Mouse (Mus musculus) lung, embryonic 15.5 days (tissue): ENCODE data around the gene Thrb. TPM values are rescaled to one million over a fixed set of nuclear protein-coding genes. Genes with fewer than 3 reads are reported as not detected.
A peak's percentile ranks its signal among the peaks of the same experiment; 100 is the strongest.

Experiments used
- ATAC-seq: fragments of 200-750 bp; cut with Nextera tagmentation; 2 replicates; pipeline ENCODE4 v1.8.0; 2017; ENCODE audit warnings: moderate number of reproducible peaks, borderline replicate concordance; ENCODE audit not compliant: low FRiP score, low TSS enrichment; ENCODE audit errors: extremely low read depth
- H3K27ac ChIP-seq: fragments of 300-500 bp; sonication (generic); 2 replicates; pipeline ENCODE4 v1.5.1; 2015; ENCODE audit warnings: moderate library complexity, mild to moderate bottlenecking, inconsistent platforms
- H3K27me3 ChIP-seq: fragments of 300-500 bp; sonication (generic); 2 replicates; pipeline ENCODE4 v1.6.1; 2015; ENCODE audit warnings: inconsistent platforms
- H3K36me3 ChIP-seq: fragments of 300-500 bp; sonication (generic); 2 replicates; pipeline ENCODE4 v1.6.1; 2015; ENCODE audit warnings: inconsistent platforms
- H3K4me1 ChIP-seq: fragments of 300-500 bp; sonication (generic); 2 replicates; pipeline ENCODE4 v1.6.1; 2015; ENCODE audit warnings: inconsistent platforms
- H3K4me2 ChIP-seq: fragments of 300-500 bp; sonication (generic); 2 replicates; pipeline ENCODE4 v1.6.1; 2015; ENCODE audit warnings: inconsistent platforms, mild to moderate bottlenecking, moderate library complexity
- H3K4me3 ChIP-seq: fragments of 300-500 bp; sonication (generic); 2 replicates; pipeline ENCODE4 v1.5.1; 2015; ENCODE audit warnings: mild to moderate bottlenecking, inconsistent platforms
- H3K9ac ChIP-seq: fragments of 300-500 bp; sonication (generic); 2 replicates; pipeline ENCODE4 v1.6.1; 2015; ENCODE audit warnings: inconsistent platforms
- H3K9me3 ChIP-seq: fragments of 300-500 bp; sonication (generic); 2 replicates; pipeline ENCODE4 v1.6.1; 2016; ENCODE audit warnings: inconsistent platforms
- WGBS: fragments of 180-500 bp; shearing (Covaris S2); methylation state at CpG from one replicate; pipeline ENCODE4 v1.1.7; 2015; 5-methylcytosine and 5-hydroxymethylcytosine counted together
- polyA plus RNA-seq: library from polyadenylated mRNA; unstranded; fragments of >200 nt; fragmentation: Nextera tagmentation; extraction: Ambion mirVana; gene quantifications from 2 replicates; pipeline ENCODE4 v1.2.1, GENCODE M21; 2015

The Thrb gene
- polyA plus RNA-seq, 1 experiment from 2014 or later = 1.9 TPM

- H3K4me3 ChIP-seq = no peak overlapping the region
- no peak overlapping the region for H3K4me2 ChIP-seq
- H3K36me3 ChIP-seq = no peaks in the 10 kb centered on the region
- H3K9me3 ChIP-seq = no peaks in the 10 kb centered on the region
- ATAC-seq = peak; percentile 58
- no peak overlapping the region for H3K27ac ChIP-seq
- 26% methylated on average over 9 of the region's 9 CpGs for WGBS
- no peak overlapping the region for H3K9ac ChIP-seq
- H3K4me1 ChIP-seq = peaks cover 13% of the 10 kb centered on the region
- H3K27me3 ChIP-seq = no peaks in the 10 kb centered on the region
Measured at GRCm38 (mm10) chr14:17742902-17743712, 83.0 kb downstream of the Thrb start.

GRCm38 (mm10) chr14:17743713-17744158, 83.7 kb downstream of the Thrb start:
- H3K9ac ChIP-seq = no peak overlapping the region
- no peaks in the 10 kb centered on the region for H3K36me3 ChIP-seq
- no peaks in the 10 kb centered on the region for H3K9me3 ChIP-seq
- ATAC-seq = no peak
- H3K4me1 ChIP-seq = peaks cover 13% of the 10 kb centered on the region
- no peak overlapping the region for H3K27ac ChIP-seq
- no peaks in the 10 kb centered on the region for H3K27me3 ChIP-seq
- H3K4me2 ChIP-seq = no peak overlapping the region
- WGBS = 40% methylated on average over 2 of the region's 2 CpGs
- H3K4me3 ChIP-seq = no peak overlapping the region

GRCm38 (mm10) chr14:17747922-17748321, 87.9 kb downstream of the Thrb start:
- Histone ChIP-seq H3K27me3 (no peaks in the 10 kb centered on the region), H3K4me2 (no peak overlapping the region), H3K36me3 (no peaks in the 10 kb centered on the region), H3K4me1 (peaks cover 10% of the 10 kb centered on the region), H3K9ac (no peak overlapping the region), H3K4me3 (no peak overlapping the region), H3K9me3 (no peaks in the 10 kb centered on the region), H3K27ac (no peak overlapping the region)
- WGBS = 49% methylated on average over 3 of the region's 3 CpGs
- no peak for ATAC-seq

GRCm38 (mm10) chr14:17748945-17749344, 88.9 kb downstream of the Thrb start:
- H3K9ac ChIP-seq = no peak overlapping the region
- ATAC-seq = no peak
- H3K9me3 ChIP-seq = no peaks in the 10 kb centered on the region
- H3K36me3 ChIP-seq = no peaks in the 10 kb centered on the region
- no peaks in the 10 kb centered on the region for H3K4me1 ChIP-seq
- H3K27ac ChIP-seq = no peak overlapping the region
- no peaks in the 10 kb centered on the region for H3K27me3 ChIP-seq
- no peak overlapping the region for H3K4me2 ChIP-seq
- H3K4me3 ChIP-seq = no peak overlapping the region

- Histone ChIP-seq H3K4me3 (no peak overlapping the region), H3K4me1 (no peaks in the 10 kb centered on the region), H3K9me3 (no peaks in the 10 kb centered on the region), H3K36me3 (no peaks in the 10 kb centered on the region), H3K9ac (no peak overlapping the region), H3K4me2 (no peak overlapping the region), H3K27me3 (no peaks in the 10 kb centered on the region), H3K27ac (no peak overlapping the region)
- no peak for ATAC-seq
- 89% methylated on average over 1 of the region's 1 CpGs for WGBS
Measured at GRCm38 (mm10) chr14:17751911-17752310, 91.8 kb downstream of the Thrb start.

- H3K27me3 ChIP-seq = no peaks in the 10 kb centered on the region
- no peaks in the 10 kb centered on the region for H3K4me1 ChIP-seq
- WGBS = 85% methylated on average over 1 of the region's 1 CpGs
- no peak overlapping the region for H3K4me3 ChIP-seq
- H3K9me3 ChIP-seq = no peaks in the 10 kb centered on the region
- no peaks in the 10 kb centered on the region for H3K36me3 ChIP-seq
- H3K4me2 ChIP-seq = no peak overlapping the region
- no peak overlapping the region for H3K9ac ChIP-seq
- no peak overlapping the region for H3K27ac ChIP-seq
- no peak for ATAC-seq
Measured at GRCm38 (mm10) chr14:17753429-17753828, 93.4 kb downstream of the Thrb start.

- no peak overlapping the region for H3K4me2 ChIP-seq
- H3K27me3 ChIP-seq = no peaks in the 10 kb centered on the region
- no peaks in the 10 kb centered on the region for H3K36me3 ChIP-seq
- H3K4me1 ChIP-seq = no peaks in the 10 kb centered on the region
- no peak overlapping the region for H3K4me3 ChIP-seq
- H3K9me3 ChIP-seq = no peaks in the 10 kb centered on the region
- no peak for ATAC-seq
- H3K27ac ChIP-seq = no peak overlapping the region
- H3K9ac ChIP-seq = no peak overlapping the region
Measured at GRCm38 (mm10) chr14:17756732-17757131, 96.7 kb downstream of the Thrb start.

- H3K4me2 ChIP-seq = no peak overlapping the region
- no peaks in the 10 kb centered on the region for H3K4me1 ChIP-seq
- no peak overlapping the region for H3K27ac ChIP-seq
- H3K9me3 ChIP-seq = no peaks in the 10 kb centered on the region
- H3K27me3 ChIP-seq = no peaks in the 10 kb centered on the region
- H3K4me3 ChIP-seq = no peak overlapping the region
- no peak for ATAC-seq
- H3K36me3 ChIP-seq = no peaks in the 10 kb centered on the region
- 60% methylated on average over 2 of the region's 2 CpGs for WGBS
- no peak overlapping the region for H3K9ac ChIP-seq
Measured at GRCm38 (mm10) chr14:17767987-17768386, 107.9 kb downstream of the Thrb start.

GRCm38 (mm10) chr14:17774404-17774803, 114.3 kb downstream of the Thrb start:
- no peak overlapping the region for H3K9ac ChIP-seq
- 40% methylated on average over 2 of the region's 2 CpGs for WGBS
- no peak overlapping the region for H3K4me3 ChIP-seq
- ATAC-seq = no peak
- H3K4me2 ChIP-seq = no peak overlapping the region
- no peaks in the 10 kb centered on the region for H3K4me1 ChIP-seq
- no peak overlapping the region for H3K27ac ChIP-seq
- H3K9me3 ChIP-seq = no peaks in the 10 kb centered on the region
- no peaks in the 10 kb centered on the region for H3K36me3 ChIP-seq
- no peaks in the 10 kb centered on the region for H3K27me3 ChIP-seq

- Histone ChIP-seq H3K9ac (no peak overlapping the region), H3K4me2 (no peak overlapping the region), H3K27me3 (no peaks in the 10 kb centered on the region), H3K36me3 (no peaks in the 10 kb centered on the region), H3K4me3 (no peak overlapping the region), H3K9me3 (no peaks in the 10 kb centered on the region), H3K27ac (no peak overlapping the region), H3K4me1 (no peaks in the 10 kb centered on the region)
- WGBS = 80% methylated on average over 4 of the region's 4 CpGs
- ATAC-seq = no peak
Measured at GRCm38 (mm10) chr14:17781921-17782320, 121.9 kb downstream of the Thrb start.

GRCm38 (mm10) chr14:17784207-17784806, 124.2 kb downstream of the Thrb start:
- Histone ChIP-seq H3K27ac (no peak overlapping the region), H3K36me3 (no peaks in the 10 kb centered on the region), H3K9me3 (no peaks in the 10 kb centered on the region), H3K4me1 (no peaks in the 10 kb centered on the region), H3K27me3 (no peaks in the 10 kb centered on the region), H3K4me3 (no peak overlapping the region), H3K9ac (no peak overlapping the region), H3K4me2 (no peak overlapping the region)
- no peak for ATAC-seq
- WGBS = 10% methylated on average over 5 of the region's 5 CpGs

- Histone ChIP-seq H3K27me3 (no peaks in the 10 kb centered on the region), H3K36me3 (no peaks in the 10 kb centered on the region), H3K4me3 (no peak overlapping the region), H3K4me2 (no peak overlapping the region), H3K27ac (no peak overlapping the region), H3K9ac (no peak overlapping the region), H3K4me1 (no peaks in the 10 kb centered on the region), H3K9me3 (no peaks in the 10 kb centered on the region)
- 47% methylated on average over 3 of the region's 3 CpGs for WGBS
- no peak for ATAC-seq
Measured at GRCm38 (mm10) chr14:17785370-17785769, 125.3 kb downstream of the Thrb start.
